Comparison of ENCODE assay signal across 8 mouse cellular contexts in the genomic region with DNA sequence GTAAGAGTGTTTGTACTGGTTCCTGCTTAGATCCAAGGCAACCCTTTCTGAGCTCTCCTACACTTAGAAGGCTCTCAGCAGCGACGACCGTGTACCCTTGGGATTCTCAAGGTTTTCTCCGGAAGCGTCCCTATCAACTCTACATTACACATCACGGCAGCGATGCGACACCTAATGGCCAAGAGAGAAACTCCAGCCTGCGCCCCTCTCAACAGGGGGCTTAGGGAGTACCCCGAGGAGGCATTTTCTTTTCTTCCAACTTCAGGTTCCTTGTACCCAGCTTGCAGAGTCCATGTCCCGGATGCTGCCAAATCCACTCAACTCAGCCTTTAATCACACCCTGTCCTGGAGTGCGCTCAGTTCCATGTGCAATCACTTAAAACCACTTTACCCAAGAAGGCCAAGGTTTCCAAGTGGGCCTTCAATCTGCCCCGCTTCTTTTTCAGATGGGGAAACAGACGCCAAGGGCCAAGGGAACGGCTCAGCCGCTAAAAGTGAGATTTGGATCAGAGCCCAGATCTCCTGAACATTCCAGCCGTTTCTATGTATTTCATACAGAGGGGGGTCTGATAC.
DNase-seq lines count a peak whose midpoint lies in the region; ATAC-seq lines count a peak whose summit lies in the region.

No protein-coding gene starts in this region.

- ATAC-seq in heart, embryonic 12.5 days (ENCODE audit: insufficient number of reproducible peaks, low FRiP score): peak; percentile 20; the same call in 1 of the 2 replicates
- ATAC-seq in kidney, embryonic 15.5 days (replicated peaks; ENCODE audit: low FRiP score): peak; percentile 49
- ATAC-seq in liver, embryonic 13.5 days (ENCODE audit: low read depth): 0 out of 2 replicates have a peak, but pooled peaks have one; percentile 21

- 0 out of 2 replicates have a peak overlapping the region, but pooled peaks have one; percentile 11 for H3K9ac ChIP-seq in heart, embryonic 12.5 days
- H3K9ac ChIP-seq in kidney, embryonic 15.5 days: no peak overlapping the region
- H3K9ac ChIP-seq in liver, embryonic 13.5 days: no peak overlapping the region

- DNase-seq in B cell, adult 2 months: peak; percentile 68 to 69
- DNase-seq in adrenal gland, adult 2 months: peak; percentile 66
- DNase-seq in embryo, embryonic 9.5 days (ENCODE audit: extremely low spot score): peak; percentile 72
- peak; percentile 13 for DNase-seq in liver, embryonic 13.5 days
- DNase-seq in neural tube, embryonic 10.5 days (ENCODE audit: extremely low spot score, low spot score): peak; percentile 71
- peak; percentile 74 for DNase-seq in testis, postnatal 10 days (ENCODE audit: low spot score)

- peak overlapping the region; percentile 60 for H3K4me2 ChIP-seq in heart, embryonic 12.5 days
- peak overlapping the region; percentile 49 for H3K4me2 ChIP-seq in kidney, embryonic 15.5 days
- H3K4me2 ChIP-seq in liver, embryonic 13.5 days: peak overlapping the region; percentile 32; the same call in 1 of the 2 replicates

- no peaks in the 10 kb centered on the region for H3K36me3 ChIP-seq in heart, embryonic 12.5 days
- no peaks in the 10 kb centered on the region for H3K36me3 ChIP-seq in kidney, embryonic 15.5 days
- no peaks in the 10 kb centered on the region for H3K36me3 ChIP-seq in liver, embryonic 13.5 days

- H3K9me3 ChIP-seq in heart, embryonic 12.5 days (replicated peaks): no peaks in the 10 kb centered on the region
- H3K9me3 ChIP-seq in kidney, embryonic 15.5 days (replicated peaks): no peaks in the 10 kb centered on the region
- no peaks in the 10 kb centered on the region for H3K9me3 ChIP-seq in liver, embryonic 13.5 days (replicated peaks)

- WGBS in heart, embryonic 12.5 days: 13% methylated on average over 17 of the region's 17 CpGs
- 20% methylated on average over 17 of the region's 17 CpGs for WGBS in kidney, embryonic 15.5 days
- 16% methylated on average over 17 of the region's 17 CpGs for WGBS in liver, embryonic 13.5 days (ENCODE audit: insufficient replicate concordance)

- peaks cover 6% of the 10 kb centered on the region; the same call in 1 of the 2 replicates for H3K4me1 ChIP-seq in heart, embryonic 12.5 days (replicated peaks)
- peaks cover 18% of the 10 kb centered on the region for H3K4me1 ChIP-seq in kidney, embryonic 15.5 days
- peaks cover 11% of the 10 kb centered on the region for H3K4me1 ChIP-seq in liver, embryonic 13.5 days (replicated peaks)

- no peaks in the 10 kb centered on the region for H3K27me3 ChIP-seq in heart, embryonic 12.5 days (replicated peaks)
- no peaks in the 10 kb centered on the region for H3K27me3 ChIP-seq in kidney, embryonic 15.5 days
- H3K27me3 ChIP-seq in liver, embryonic 13.5 days: no peaks in the 10 kb centered on the region

- no peak overlapping the region for H3K27ac ChIP-seq in heart, embryonic 12.5 days (ENCODE audit: poor library complexity, severe bottlenecking)
- no peak overlapping the region for H3K27ac ChIP-seq in kidney, embryonic 15.5 days
- no peak overlapping the region for H3K27ac ChIP-seq in liver, embryonic 13.5 days

- H3K4me3 ChIP-seq in heart, embryonic 12.5 days: peak overlapping the region; percentile 21; the same call in 1 of the 2 replicates
- H3K4me3 ChIP-seq in kidney, embryonic 15.5 days (replicated peaks): peak overlapping the region; percentile 16; the same call in 1 of the 2 replicates
- H3K4me3 ChIP-seq in liver, embryonic 13.5 days (replicated peaks): no peak overlapping the region

Comparison
In these comparisons a context has a peak if more than half of its experiments do, and no peak if none do; other contexts are left out.
1. DNase-seq: peak in every context shown above with its lines; median percentile 74 in testis, postnatal 10 days; 72 in embryo, embryonic 9.5 days; 71 in neural tube, embryonic 10.5 days; 68 in B cell, adult 2 months; 66 in adrenal gland, adult 2 months; 13 in liver, embryonic 13.5 days.